Mouse (Mus musculus) brain, adult 10 weeks (tissue): ENCODE results near the gene Dhodh. TPM values are rescaled to one million over a fixed set of nuclear protein-coding genes. Genes with fewer than 3 reads are reported as not detected.

ENCODE experiments used
- polyA plus RNA-seq: library from polyadenylated mRNA; stranded (reverse); fragments of 350-450 nt; fragmentation: Illumina TruSeq; extraction: RNeasy Lipid Tissue Mini Kit (QIAGEN cat#74804); gene quantifications from one replicate; pipeline ENCODE4 v1.2.3, GENCODE M21; 2015; ENCODE audit warnings: low read depth, low replicate concordance

Gene Dhodh
- polyA plus RNA-seq: 23.0 TPM

DNA sequence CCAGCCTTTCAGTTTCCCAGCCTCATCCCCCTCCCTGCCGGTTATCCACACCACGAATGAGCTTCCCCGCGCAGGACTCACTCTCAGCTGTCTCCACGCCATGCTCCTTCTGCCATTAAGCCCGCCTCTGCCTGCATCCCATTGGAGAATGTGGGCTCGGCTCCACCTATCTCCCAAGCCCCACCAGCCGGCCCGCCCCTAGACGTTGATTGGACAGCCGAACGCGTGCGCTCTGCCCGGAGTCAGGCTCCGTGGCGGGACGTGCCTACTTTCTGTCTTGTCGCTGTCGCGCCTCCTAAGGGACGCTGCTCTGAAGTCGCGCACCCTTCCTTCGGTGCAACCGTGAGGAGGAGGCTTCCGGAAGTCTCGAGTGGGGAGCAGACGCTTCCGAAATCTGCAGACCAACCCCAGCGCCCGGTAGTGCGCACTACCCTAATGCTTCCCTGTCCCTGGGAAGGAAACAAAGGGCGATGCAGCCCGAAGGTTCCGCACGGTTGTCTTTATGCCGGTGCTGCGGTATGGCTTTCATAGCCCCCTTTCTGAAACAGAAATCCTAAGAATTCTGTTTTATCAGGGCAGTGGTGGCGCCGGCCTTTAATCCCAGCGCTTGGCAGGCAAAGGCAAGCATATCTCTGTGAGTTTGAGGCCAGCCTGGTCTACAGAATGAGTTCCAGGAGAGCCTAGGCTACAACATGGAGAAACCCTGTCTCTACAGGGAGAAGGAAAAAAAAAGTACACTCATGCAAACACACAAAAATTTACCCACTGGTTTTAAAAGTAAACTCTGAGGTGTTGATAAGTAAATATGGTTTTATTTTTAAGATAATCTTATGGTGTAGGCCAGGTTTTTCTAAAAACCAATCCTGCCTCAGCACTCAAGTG lies at the start of gene Dhodh:
Gene Dhodh (minus strand): TSS at position 403 of the 882 bp plus-strand sequence.

DNA sequence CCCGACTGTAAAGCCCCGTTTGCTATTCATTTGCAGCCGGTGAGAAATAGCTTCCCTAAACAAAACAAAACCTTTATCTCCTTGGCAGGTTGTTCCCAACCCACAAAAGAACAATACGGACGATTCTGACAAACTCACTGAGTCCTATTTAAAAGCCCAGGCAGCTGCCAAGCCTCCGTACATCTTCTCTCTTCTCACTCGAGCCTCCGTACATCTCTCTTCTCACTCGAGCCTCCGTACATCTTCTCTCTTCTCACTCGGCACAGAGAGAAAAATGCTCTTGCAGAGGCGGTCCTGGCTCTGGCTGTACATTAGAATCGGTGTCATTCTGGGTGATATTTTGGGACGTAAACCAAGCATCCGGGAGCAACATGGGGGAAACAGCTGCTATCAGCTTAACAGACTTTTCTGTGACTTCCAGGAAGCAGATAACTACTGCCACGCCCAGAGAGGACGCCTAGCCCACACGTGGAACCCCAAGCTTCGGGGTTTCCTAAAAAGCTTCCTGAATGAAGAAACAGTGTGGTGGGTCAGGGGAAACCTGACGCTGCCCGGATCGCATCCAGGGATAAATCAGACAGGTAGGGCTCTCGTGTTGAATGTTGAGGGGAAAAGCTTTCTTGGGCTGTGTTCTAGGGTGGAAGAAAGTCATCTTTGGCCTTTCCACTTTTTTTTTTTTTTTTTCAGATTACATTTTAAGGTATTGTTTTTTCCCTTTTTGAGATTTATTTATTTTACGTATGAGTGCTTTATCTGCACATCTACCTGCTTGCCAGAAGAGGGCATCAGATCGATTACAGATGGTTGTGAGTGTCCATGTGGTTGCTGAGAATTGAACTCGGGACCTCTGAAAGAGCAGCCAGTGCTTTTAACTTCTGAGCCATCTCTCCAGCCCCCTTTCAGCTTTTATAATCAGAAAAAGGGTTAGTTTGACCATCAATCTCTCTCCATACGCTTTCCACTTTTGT lies 6.1 kb upstream of the Dhodh start, which contains the start of gene Pkd1l3:
Gene Pkd1l3 (plus strand): TSS at position 275 of the 968 bp plus-strand sequence.

DNA sequence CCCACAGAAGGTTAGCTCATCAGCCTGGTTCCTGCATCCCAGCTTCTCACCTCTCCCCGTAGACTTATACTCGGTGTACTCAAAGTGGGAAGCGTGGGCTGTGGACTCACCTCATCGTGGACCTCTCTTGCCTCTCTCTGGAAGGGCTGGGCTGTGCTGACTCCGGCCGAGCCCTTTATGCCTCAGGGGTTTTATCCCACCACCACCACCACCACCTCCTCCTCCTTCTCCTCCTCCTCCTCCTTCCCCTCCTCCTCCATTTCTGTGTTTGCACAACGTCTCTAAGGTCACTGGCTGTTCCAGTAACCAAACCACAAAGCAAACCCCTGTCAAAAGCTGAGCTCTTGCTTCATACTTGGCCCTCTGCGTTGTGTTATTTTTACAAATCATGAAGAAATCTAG lies 29.6 kb downstream of the Dhodh start, which contains the start of gene Hp:
Gene Hp (minus strand): TSS at position 273 of the 402 bp plus-strand sequence.

DNA sequence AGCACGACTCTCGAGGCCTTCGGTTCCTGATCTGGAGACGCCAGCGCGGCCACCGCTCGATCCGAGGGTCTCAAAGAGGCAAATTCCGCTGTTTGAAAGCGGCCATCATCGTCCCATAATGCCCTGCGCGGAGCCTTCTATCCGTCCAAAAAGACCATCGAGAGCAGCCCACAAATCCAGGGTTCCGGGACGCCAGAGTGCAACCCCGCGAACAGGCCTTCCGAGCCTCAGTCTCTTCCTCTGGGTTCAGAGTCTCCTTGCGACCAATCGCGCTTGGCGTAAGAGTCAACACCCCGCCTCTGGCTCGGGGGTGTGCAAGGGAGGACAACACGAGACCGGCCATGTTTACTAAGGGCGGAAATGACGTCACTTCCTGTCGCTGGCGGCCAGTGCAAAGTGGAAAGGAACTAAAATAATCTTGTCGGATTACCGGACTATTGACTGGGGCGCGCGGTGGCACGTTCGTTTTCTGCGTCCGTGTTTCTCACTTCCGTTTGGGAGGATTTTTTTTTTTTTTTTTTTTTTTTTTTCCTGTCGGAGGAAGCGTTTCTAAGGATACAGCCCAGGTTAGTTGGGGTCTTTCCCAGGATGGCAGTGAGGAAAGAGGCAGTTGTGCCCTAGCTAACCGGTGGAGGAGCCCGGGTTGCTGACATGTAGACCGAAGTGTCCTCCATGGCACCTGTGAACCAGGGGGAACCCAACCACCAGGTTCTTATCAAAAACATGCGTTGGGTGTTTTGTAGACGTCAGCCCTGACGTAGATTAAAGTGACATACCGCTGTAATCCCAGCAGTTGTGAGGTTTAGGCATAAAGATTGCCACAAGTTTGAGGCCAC lies 42.8 kb downstream of the Dhodh start, which contains the start of the genes Dhx38 and Txnl4b:
Gene Dhx38 (minus strand): TSS at position 364 of the 836 bp plus-strand sequence.
Gene Txnl4b (plus strand): TSS at position 395 of the 836 bp plus-strand sequence.

Other genes starting within 250 kb of the Dhodh start
- gene Pmfbp1, start 114.6 kb downstream of the Dhodh start, polyA plus RNA-seq: 0.37 TPM
- gene Dhx38, start 42.8 kb downstream of the Dhodh start, polyA plus RNA-seq: 15.6 TPM
- 23.6 TPM for gene Txnl4b, start 42.8 kb downstream of the Dhodh start, polyA plus RNA-seq
- gene Hp, start 29.5 kb downstream of the Dhodh start, polyA plus RNA-seq: 1.3 TPM
- 1.3 TPM for gene Pkd1l3, start 5.8 kb upstream of the Dhodh start, polyA plus RNA-seq
- 78.6 TPM for gene Ist1, start 84.6 kb upstream of the Dhodh start, polyA plus RNA-seq
- 31.7 TPM for gene Zfp821, start 96.9 kb upstream of the Dhodh start, polyA plus RNA-seq
- 15.6 TPM for gene Atxn1l, start 129.1 kb upstream of the Dhodh start, polyA plus RNA-seq
- 72.2 TPM for gene Ap1g1, start 169.9 kb upstream of the Dhodh start, polyA plus RNA-seq